Mouse (Mus musculus) ovary, adult 18-20 months (tissue): Measurements from ENCODE around the gene Lipn.

ENCODE experiments used
- DNase-seq: peaks from one replicate; pipeline ENCODE4 v3.0.0; 2022; ENCODE audit warnings: low spot score, mixed read lengths

Lipn gene

GRCm38 (mm10) chr19:34066779-34067472 lies at the start of gene Lipn:
Lipn (plus strand) TSS chr19:34067358.
- no peak for DNase-seq

- no peak for DNase-seq
Observed at GRCm38 (mm10) chr19:34021440-34022172, 45.6 kb upstream of the Lipn start.

- DNase-seq = no peak
Observed at GRCm38 (mm10) chr19:34022759-34023158, 44.4 kb upstream of the Lipn start.

- no peak for DNase-seq
Observed at GRCm38 (mm10) chr19:34039731-34040130, 27.4 kb upstream of the Lipn start.

GRCm38 (mm10) chr19:34043008-34043407 lies 24.1 kb upstream of the Lipn start:
- DNase-seq = no peak

GRCm38 (mm10) chr19:34049371-34050039 lies 17.7 kb upstream of the Lipn start:
- no peak for DNase-seq

GRCm38 (mm10) chr19:34051502-34051901 lies 15.7 kb upstream of the Lipn start:
- no peak for DNase-seq

GRCm38 (mm10) chr19:34063547-34063946 lies 3.6 kb upstream of the Lipn start:
- no peak for DNase-seq

GRCm38 (mm10) chr19:34064059-34064458 lies 3.1 kb upstream of the Lipn start:
- DNase-seq = no peak

- no peak for DNase-seq
Observed at GRCm38 (mm10) chr19:34074239-34074638, 7.1 kb downstream of the Lipn start.

GRCm38 (mm10) chr19:34078130-34078529 lies 11.0 kb downstream of the Lipn start:
- DNase-seq = no peak

GRCm38 (mm10) chr19:34089011-34089680 lies 22.0 kb downstream of the Lipn start:
- no peak for DNase-seq

- DNase-seq = no peak
Observed at GRCm38 (mm10) chr19:34095381-34095780, 28.2 kb downstream of the Lipn start.

- no peak for DNase-seq
Observed at GRCm38 (mm10) chr19:34096228-34096627, 29.1 kb downstream of the Lipn start.

GRCm38 (mm10) chr19:34100633-34101032 lies 33.5 kb downstream of the Lipn start, which contains the start of gene Lipm:
Lipm (plus strand) TSS chr19:34100933.
- no peak for DNase-seq

GRCm38 (mm10) chr19:34101888-34102287 lies 34.7 kb downstream of the Lipn start:
- no peak for DNase-seq

- DNase-seq = no peak
Observed at GRCm38 (mm10) chr19:34104841-34105240, 37.7 kb downstream of the Lipn start.

GRCm38 (mm10) chr19:34119102-34119501 lies 51.9 kb downstream of the Lipn start:
- DNase-seq = no peak

GRCm38 (mm10) chr19:34119653-34120052 lies 52.5 kb downstream of the Lipn start:
- no peak for DNase-seq

GRCm38 (mm10) chr19:34120107-34120731 lies 53.1 kb downstream of the Lipn start:
- DNase-seq = no peak
